Mouse (Mus musculus) neural tube, embryonic 13.5 days (tissue): ENCODE measurements at regions not wholly inside any gene's neighbourhood (a gene's known extent, or its start where the extent isn't known, plus 50 kb on each side); places are given as distances from the start of the nearest gene placed in this dataset.

Experiments used
- ATAC-seq: fragments of 200-750 bp; cut with Nextera tagmentation; 2 replicates; pipeline ENCODE4 v1.8.0; 2017; ENCODE audit warnings: low read depth, mild to moderate bottlenecking, moderate TSS enrichment, moderate library complexity
- H3K27ac ChIP-seq: fragments of 300-500 bp; sonication (generic); replicated peaks from 2 replicates; pipeline ENCODE4 v1.5.1; 2015; ENCODE audit warnings: moderate library complexity, mild to moderate bottlenecking, inconsistent platforms
- H3K27me3 ChIP-seq: fragments of 300-500 bp; sonication (generic); 2 replicates; pipeline ENCODE4 v1.6.1; 2015; ENCODE audit warnings: mild to moderate bottlenecking, inconsistent platforms
- H3K36me3 ChIP-seq: fragments of 300-500 bp; sonication (generic); 2 replicates; pipeline ENCODE4 v1.6.1; 2015; ENCODE audit warnings: mild to moderate bottlenecking, inconsistent platforms
- H3K4me1 ChIP-seq: fragments of 300-500 bp; sonication (generic); replicated peaks from 2 replicates; pipeline ENCODE4 v1.6.1; 2015; ENCODE audit warnings: inconsistent platforms
- H3K4me2 ChIP-seq: fragments of 300-500 bp; sonication (generic); 2 replicates; pipeline ENCODE4 v1.6.1; 2015; ENCODE audit warnings: inconsistent platforms, mild to moderate bottlenecking, moderate library complexity
- H3K4me3 ChIP-seq: fragments of 300-500 bp; sonication (generic); 2 replicates; pipeline ENCODE4 v1.5.1; 2015; ENCODE audit warnings: mild to moderate bottlenecking, inconsistent platforms
- H3K9ac ChIP-seq: fragments of 300-500 bp; sonication (generic); 2 replicates; pipeline ENCODE4 v1.6.1; 2015; ENCODE audit warnings: moderate library complexity, mild to moderate bottlenecking, inconsistent platforms
- H3K9me3 ChIP-seq: fragments of 300-500 bp; sonication (generic); 2 replicates; pipeline ENCODE4 v1.6.1; 2016; ENCODE audit warnings: inconsistent platforms
- WGBS: fragments of 180-500 bp; shearing (Covaris S2); methylation state at CpG from one replicate; pipeline ENCODE4 v1.1.7; 2015; 5-methylcytosine and 5-hydroxymethylcytosine counted together

GRCm38 (mm10) chr12:59460997-59461961 lies 241.8 kb upstream of the Fbxo33 start:
- ATAC-seq, result no peak
- no peak overlapping the region for H3K4me2 ChIP-seq

GRCm38 (mm10) chr12:59456175-59456851 lies 236.8 kb upstream of the Fbxo33 start:
- Histone ChIP-seq H3K4me1 (no peaks in the 10 kb centered on the region), H3K4me3 (no peak overlapping the region), H3K9me3 (no peaks in the 10 kb centered on the region), H3K9ac (no peak overlapping the region), H3K4me2 (no peak overlapping the region), H3K36me3 (no peaks in the 10 kb centered on the region), H3K27me3 (no peaks in the 10 kb centered on the region), H3K27ac (no peak overlapping the region)
- 65% methylated on average over 5 of the region's 5 CpGs for WGBS
- ATAC-seq, result no peak

More at GRCm38 (mm10) chr12:59460997-59461961, 241.8 kb upstream of the Fbxo33 start:
- Histone ChIP-seq H3K9ac (no peak overlapping the region), H3K9me3 (no peaks in the 10 kb centered on the region), H3K4me3 (no peak overlapping the region), H3K4me1 (no peaks in the 10 kb centered on the region), H3K27ac (no peak overlapping the region), H3K27me3 (no peaks in the 10 kb centered on the region), H3K36me3 (no peaks in the 10 kb centered on the region)
- WGBS, result 76% methylated on average over 10 of the region's 10 CpGs

GRCm38 (mm10) chr12:59415051-59415450 lies 195.5 kb upstream of the Fbxo33 start:
- WGBS, result 91% methylated on average over 6 of the region's 6 CpGs
- ATAC-seq, result no peak
- H3K27me3 ChIP-seq, result no peaks in the 10 kb centered on the region

GRCm38 (mm10) chr12:59411491-59411890 lies 192.0 kb upstream of the Fbxo33 start:
- ATAC-seq, result no peak
- WGBS, result 58% methylated on average over 1 of the region's 1 CpGs
- Histone ChIP-seq H3K27ac (no peak overlapping the region), H3K4me1 (no peaks in the 10 kb centered on the region), H3K9ac (no peak overlapping the region), H3K36me3 (no peaks in the 10 kb centered on the region), H3K4me2 (no peak overlapping the region), H3K4me3 (no peak overlapping the region), H3K27me3 (no peaks in the 10 kb centered on the region), H3K9me3 (no peaks in the 10 kb centered on the region)

More at GRCm38 (mm10) chr12:59415051-59415450, 195.5 kb upstream of the Fbxo33 start:
- Histone ChIP-seq H3K9me3 (no peaks in the 10 kb centered on the region), H3K4me3 (no peak overlapping the region), H3K4me2 (no peak overlapping the region), H3K36me3 (no peaks in the 10 kb centered on the region), H3K27ac (no peak overlapping the region), H3K4me1 (no peaks in the 10 kb centered on the region), H3K9ac (no peak overlapping the region)

GRCm38 (mm10) chr12:59391103-59391502 lies 171.6 kb upstream of the Fbxo33 start:
- 96% methylated on average over 3 of the region's 3 CpGs for WGBS
- H3K9ac ChIP-seq, result no peak overlapping the region
- no peaks in the 10 kb centered on the region for H3K4me1 ChIP-seq
- H3K4me2 ChIP-seq, result no peak overlapping the region
- H3K27me3 ChIP-seq, result no peaks in the 10 kb centered on the region
- H3K4me3 ChIP-seq, result no peak overlapping the region
- H3K27ac ChIP-seq, result no peak overlapping the region
- ATAC-seq, result no peak
- H3K9me3 ChIP-seq, result no peaks in the 10 kb centered on the region
- H3K36me3 ChIP-seq, result no peaks in the 10 kb centered on the region

- H3K27ac ChIP-seq, result no peak overlapping the region
- H3K36me3 ChIP-seq, result no peaks in the 10 kb centered on the region
- H3K9me3 ChIP-seq, result no peaks in the 10 kb centered on the region
- 31% methylated on average over 3 of the region's 3 CpGs for WGBS
- no peaks in the 10 kb centered on the region for H3K4me1 ChIP-seq
- no peak overlapping the region for H3K4me3 ChIP-seq
- no peak for ATAC-seq
- H3K27me3 ChIP-seq, result no peaks in the 10 kb centered on the region
- H3K4me2 ChIP-seq, result no peak overlapping the region
- no peak overlapping the region for H3K9ac ChIP-seq
These were observed 163.3 kb upstream of the Fbxo33 start for GRCm38 (mm10) chr12:59382812-59383211.

- H3K27ac ChIP-seq, result no peak overlapping the region
- no peaks in the 10 kb centered on the region for H3K36me3 ChIP-seq
- H3K27me3 ChIP-seq, result no peaks in the 10 kb centered on the region
- H3K4me2 ChIP-seq, result no peak overlapping the region
- no peaks in the 10 kb centered on the region for H3K4me1 ChIP-seq
- WGBS, result 91% methylated on average over 2 of the region's 2 CpGs
- ATAC-seq, result no peak
- no peak overlapping the region for H3K9ac ChIP-seq
- H3K4me3 ChIP-seq, result no peak overlapping the region
- no peaks in the 10 kb centered on the region for H3K9me3 ChIP-seq
These were observed 122.1 kb upstream of the Fbxo33 start for GRCm38 (mm10) chr12:59341586-59341985.

- H3K4me2 ChIP-seq, result no peak overlapping the region
- no peaks in the 10 kb centered on the region for H3K27me3 ChIP-seq
- ATAC-seq, result no peak
- WGBS, result 63% methylated on average over 2 of the region's 2 CpGs
- no peak overlapping the region for H3K4me3 ChIP-seq
- H3K9ac ChIP-seq, result no peak overlapping the region
- H3K27ac ChIP-seq, result no peak overlapping the region
- no peaks in the 10 kb centered on the region for H3K4me1 ChIP-seq
- no peaks in the 10 kb centered on the region for H3K9me3 ChIP-seq
- H3K36me3 ChIP-seq, result no peaks in the 10 kb centered on the region
These were observed 111.2 kb upstream of the Fbxo33 start for GRCm38 (mm10) chr12:59330753-59331152.

- Histone ChIP-seq H3K4me1 (no peaks in the 10 kb centered on the region), H3K9ac (no peak overlapping the region), H3K4me2 (no peak overlapping the region), H3K27ac (no peak overlapping the region), H3K9me3 (no peaks in the 10 kb centered on the region), H3K4me3 (no peak overlapping the region), H3K27me3 (no peaks in the 10 kb centered on the region), H3K36me3 (no peaks in the 10 kb centered on the region)
- ATAC-seq, result no peak
- 71% methylated on average over 1 of the region's 1 CpGs for WGBS
These were observed 93.2 kb upstream of the Fbxo33 start for GRCm38 (mm10) chr12:59312703-59313102.

- H3K27ac ChIP-seq, result no peak overlapping the region
- H3K36me3 ChIP-seq, result no peaks in the 10 kb centered on the region
- no peaks in the 10 kb centered on the region for H3K27me3 ChIP-seq
- 80% methylated on average over 1 of the region's 1 CpGs for WGBS
- no peaks in the 10 kb centered on the region for H3K4me1 ChIP-seq
- H3K4me2 ChIP-seq, result no peak overlapping the region
- H3K4me3 ChIP-seq, result no peak overlapping the region
- H3K9ac ChIP-seq, result no peak overlapping the region
- H3K9me3 ChIP-seq, result no peaks in the 10 kb centered on the region
- no peak for ATAC-seq
These were observed 88.4 kb upstream of the Fbxo33 start for GRCm38 (mm10) chr12:59307958-59308357.

- H3K9ac ChIP-seq, result no peak overlapping the region
- H3K27ac ChIP-seq, result no peak overlapping the region
- no peaks in the 10 kb centered on the region for H3K9me3 ChIP-seq
- 38% methylated on average over 6 of the region's 6 CpGs for WGBS
- no peak overlapping the region for H3K4me2 ChIP-seq
- H3K36me3 ChIP-seq, result no peaks in the 10 kb centered on the region
- H3K4me1 ChIP-seq, result no peaks in the 10 kb centered on the region
- no peak for ATAC-seq
- H3K4me3 ChIP-seq, result no peak overlapping the region
- no peaks in the 10 kb centered on the region for H3K27me3 ChIP-seq
These were observed 85.0 kb upstream of the Fbxo33 start for GRCm38 (mm10) chr12:59304522-59304921.
